Mouse (Mus musculus): ENCODE data around the gene Igf1r. TPM values are rescaled to one million over a fixed set of nuclear protein-coding genes. Genes with fewer than 3 reads are reported as not detected.
"Not testable (repeated sequence)": the region's sequence is repeated elsewhere in the genome, so short reads cannot be mapped to it uniquely, and the experiment has no call there.

Gene Igf1r
- total and polyA plus RNA-seq, 2 experiments from 2014 or later: 12.1 to 40.3 TPM

DNA sequence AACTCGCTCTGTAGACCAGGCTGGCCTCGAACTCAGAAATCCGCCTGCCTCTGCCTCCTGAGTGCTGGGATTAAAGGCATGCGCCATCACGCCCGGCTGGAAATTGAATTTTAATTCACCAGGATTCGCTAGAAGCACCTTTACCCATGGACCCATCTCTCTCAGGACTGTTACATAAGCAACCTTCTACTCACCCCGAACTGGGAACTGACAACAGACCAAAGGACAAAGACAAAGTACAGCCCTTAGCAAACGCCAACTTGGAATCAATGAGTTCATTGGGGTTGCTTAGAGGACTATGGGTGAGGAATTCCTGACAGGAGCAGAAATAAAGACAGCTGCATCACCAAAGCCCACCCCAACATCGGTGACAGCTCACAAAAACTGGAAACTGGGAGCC, 320.0 kb downstream of the Igf1r start:
- no peak for ATAC-seq (ENCODE audit: low FRiP score)
- DNase-seq (ENCODE audit: low spot score): no peak
- H3K4me2 ChIP-seq (ENCODE audit: low read depth, low read length, poor library complexity, severe bottlenecking): no peak overlapping the region
- H3K9ac ChIP-seq (replicated peaks; ENCODE audit: low read length, poor library complexity, severe bottlenecking): no peak overlapping the region
- H3K4me1 ChIP-seq (ENCODE audit: insufficient read depth, low read length): peaks cover 9% of the 10 kb centered on the region; the same call in 1 of the 2 replicates
- H3K4me3 ChIP-seq (ENCODE audit: low read depth, low read length): no peak overlapping the region
- H3K27ac ChIP-seq (ENCODE audit: low read depth, low read length): no peak overlapping the region
- WGBS: 86% methylated on average over 10 of the region's 10 CpGs
- no peak for TF ChIP-seq CTCF (IDR thresholded peaks at IDR 0.05)
- no peaks in the 10 kb centered on the region for H3K9me3 ChIP-seq (ENCODE audit: low read length)
- H3K36me3 ChIP-seq (ENCODE audit: insufficient read depth, low read length): no peaks in the 10 kb centered on the region
- peaks cover 8% of the 10 kb centered on the region; the same call in 1 of the 2 replicates for H3K27me3 ChIP-seq (ENCODE audit: insufficient read depth, low read length)

- Histone ChIP-seq H3K27ac (ENCODE audit: low read depth, low read length) (no peak within 1 kb of the TSS), H3K36me3 (ENCODE audit: insufficient read depth, low read length) (no peaks in the 10 kb centered on the region), H3K4me3 (ENCODE audit: low read depth, low read length) (no peak within 1 kb of the TSS), H3K4me2 (ENCODE audit: low read depth, low read length, poor library complexity, severe bottlenecking) (no peak within 1 kb of the TSS), H3K27me3 (ENCODE audit: insufficient read depth, low read length) (peaks cover 8% of the 10 kb centered on the region; the same call in 1 of the 2 replicates), H3K9me3 (ENCODE audit: low read length) (no peaks in the 10 kb centered on the region), H3K4me1 (ENCODE audit: insufficient read depth, low read length) (peaks cover 9% of the 10 kb centered on the region; the same call in 1 of the 2 replicates), H3K9ac (replicated peaks; ENCODE audit: low read length, poor library complexity, severe bottlenecking) (no peak within 1 kb of the TSS)
- TF ChIP-seq CTCF (IDR thresholded peaks at IDR 0.05): no peak
- DNase-seq (ENCODE audit: low spot score) (no peak), ATAC-seq (ENCODE audit: low FRiP score) (no peak)
These were observed 320.9 kb downstream of the Igf1r start, which contains the start of gene Fam169b for GRCm38 (mm10) chr7:68273515-68273914. Gene Fam169b, plus strand, starts transcription at chr7:68273839.

GRCm38 (mm10) chr7:68274218-68274617, 321.6 kb downstream of the Igf1r start:
- Histone ChIP-seq H3K9ac (replicated peaks; ENCODE audit: low read length, poor library complexity, severe bottlenecking) (no peak overlapping the region), H3K4me1 (ENCODE audit: insufficient read depth, low read length) (peaks cover 9% of the 10 kb centered on the region; the same call in 1 of the 2 replicates), H3K27ac (ENCODE audit: low read depth, low read length) (no peak overlapping the region), H3K36me3 (ENCODE audit: insufficient read depth, low read length) (no peaks in the 10 kb centered on the region), H3K4me2 (ENCODE audit: low read depth, low read length, poor library complexity, severe bottlenecking) (no peak overlapping the region), H3K4me3 (ENCODE audit: low read depth, low read length) (no peak overlapping the region), H3K27me3 (ENCODE audit: insufficient read depth, low read length) (peaks cover 8% of the 10 kb centered on the region; the same call in 1 of the 2 replicates), H3K9me3 (ENCODE audit: low read length) (no peaks in the 10 kb centered on the region)
- 59% methylated on average over 2 of the region's 2 CpGs for WGBS
- DNase-seq (ENCODE audit: low spot score) (no peak), ATAC-seq (ENCODE audit: low FRiP score) (no peak)
- TF ChIP-seq CTCF (IDR thresholded peaks at IDR 0.05): no peak

- TF ChIP-seq CTCF (IDR thresholded peaks at IDR 0.05): no peak
- no peak overlapping the region for H3K4me3 ChIP-seq (ENCODE audit: low read depth, low read length)
- H3K9ac ChIP-seq (replicated peaks; ENCODE audit: low read length, poor library complexity, severe bottlenecking): no peak overlapping the region
- H3K4me1 ChIP-seq (ENCODE audit: insufficient read depth, low read length): peaks cover 9% of the 10 kb centered on the region; the same call in 1 of the 2 replicates
- ATAC-seq (ENCODE audit: low FRiP score): no peak
- H3K27me3 ChIP-seq (ENCODE audit: insufficient read depth, low read length): peaks cover 8% of the 10 kb centered on the region; the same call in 1 of the 2 replicates
- H3K36me3 ChIP-seq (ENCODE audit: insufficient read depth, low read length): no peaks in the 10 kb centered on the region
- no peak overlapping the region for H3K27ac ChIP-seq (ENCODE audit: low read depth, low read length)
- no peak overlapping the region for H3K4me2 ChIP-seq (ENCODE audit: low read depth, low read length, poor library complexity, severe bottlenecking)
- WGBS: 78% methylated on average over 9 of the region's 9 CpGs
- no peak for DNase-seq (ENCODE audit: low spot score)
- no peaks in the 10 kb centered on the region for H3K9me3 ChIP-seq (ENCODE audit: low read length)
These were observed 322.3 kb downstream of the Igf1r start for GRCm38 (mm10) chr7:68274951-68275350.

DNA sequence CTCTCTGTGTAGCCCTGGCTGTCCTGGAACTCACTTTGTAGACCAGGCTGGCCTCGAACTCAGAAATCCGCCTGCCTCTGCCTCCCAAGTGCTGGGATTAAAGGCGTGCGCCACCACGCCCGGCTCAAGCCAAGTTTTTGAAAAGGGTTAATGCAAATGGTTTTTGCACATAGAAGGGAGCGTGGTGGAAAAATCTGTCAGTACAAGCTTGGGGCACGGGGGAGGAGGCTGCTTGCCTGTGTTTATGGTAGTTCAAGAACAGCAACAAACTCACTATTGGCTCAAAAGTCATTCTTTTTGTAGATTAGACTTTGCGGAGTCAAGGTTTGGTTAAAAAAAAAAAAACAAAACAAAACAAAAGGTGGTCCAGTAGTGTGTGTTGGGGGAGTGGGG, 322.8 kb downstream of the Igf1r start:
- not testable (repeated sequence) for H3K27ac ChIP-seq (ENCODE audit: low read depth, low read length); H3K27me3 ChIP-seq (ENCODE audit: insufficient read depth, low read length); H3K4me1 ChIP-seq (ENCODE audit: insufficient read depth, low read length); ATAC-seq (ENCODE audit: low FRiP score); H3K9ac ChIP-seq (replicated peaks; ENCODE audit: low read length, poor library complexity, severe bottlenecking); H3K36me3 ChIP-seq (ENCODE audit: insufficient read depth, low read length); H3K9me3 ChIP-seq (ENCODE audit: low read length); DNase-seq (ENCODE audit: low spot score)
- Histone ChIP-seq H3K4me2 (ENCODE audit: low read depth, low read length, poor library complexity, severe bottlenecking) (peak overlapping the region; percentile 72), H3K4me3 (ENCODE audit: low read depth, low read length) (peak overlapping the region; percentile 29)
- WGBS: 41% methylated on average over 9 of the region's 9 CpGs

GRCm38 (mm10) chr7:68275838-68276731, 323.5 kb downstream of the Igf1r start:
- H3K4me2 ChIP-seq (ENCODE audit: low read depth, low read length, poor library complexity, severe bottlenecking): peak overlapping the region; percentile 72
- 0 out of 2 replicates have a peak overlapping the region, but pooled peaks have one; percentile 39 for H3K9ac ChIP-seq (replicated peaks; ENCODE audit: low read length, poor library complexity, severe bottlenecking)
- ATAC-seq (ENCODE audit: low FRiP score) (no peak), DNase-seq (ENCODE audit: low spot score) (no peak)
- H3K4me1 ChIP-seq (ENCODE audit: insufficient read depth, low read length): peaks cover 9% of the 10 kb centered on the region; the same call in 1 of the 2 replicates
- H3K27ac ChIP-seq (ENCODE audit: low read depth, low read length): no peak overlapping the region
- H3K27me3 ChIP-seq (ENCODE audit: insufficient read depth, low read length): peaks cover 8% of the 10 kb centered on the region; the same call in 1 of the 2 replicates
- WGBS: 6% methylated on average over 35 of the region's 36 CpGs
- TF ChIP-seq CTCF (IDR thresholded peaks at IDR 0.05): no peak
- no peaks in the 10 kb centered on the region for H3K36me3 ChIP-seq (ENCODE audit: insufficient read depth, low read length)
- no peaks in the 10 kb centered on the region for H3K9me3 ChIP-seq (ENCODE audit: low read length)
- H3K4me3 ChIP-seq (ENCODE audit: low read depth, low read length): peak overlapping the region; percentile 29
